Mouse (Mus musculus) layer of hippocampus, postnatal 10 days (tissue): Measurements from ENCODE around the gene Mycn. TPM values are rescaled to one million over a fixed set of nuclear protein-coding genes. Genes with fewer than 3 reads are reported as not detected.

Source experiments
- DNase-seq, 2 experiments: peaks; one replicate each; pipeline ENCODE4 v3.0.0; 2021; ENCODE audit warnings: low spot score in 2 of 2
- long read RNA-seq: library from polyadenylated mRNA; stranded (forward); transcript quantifications from one replicate; pipeline ENCODE4 v2.0.0, GENCODE M21; 2023
- total RNA-seq, 2 experiments: library from RNA; stranded (reverse); gene quantifications; 2 replicates each; pipeline ENCODE4 v1.2.3; 2021

The Mycn gene
- 10 to 100 TPM; 29.9 to 31.2 TPM for total RNA-seq
- long read RNA-seq, transcript Mycn-202 (2 exons, 2,522 nt): minor isoform, 5 of 41 reads
- long read RNA-seq, transcript Mycn-201 (3 exons, 2,674 nt): major isoform, 33 of 41 reads
- long read RNA-seq, partial matches to known transcripts: 2 of 41 reads
- long read RNA-seq, other reads (novel, unspliced or antisense): 1 of 41 reads

GRCm38 (mm10) chr12:12941661-12942363 is at the start of gene Mycn:
Gene Mycn, minus strand, starts transcription at chr12:12941914.
- DNase-seq: peak; percentile 81 to 88

- DNase-seq: no peak
Observed at GRCm38 (mm10) chr12:12987376-12987775, 45.7 kb upstream of the Mycn start.

DNA sequence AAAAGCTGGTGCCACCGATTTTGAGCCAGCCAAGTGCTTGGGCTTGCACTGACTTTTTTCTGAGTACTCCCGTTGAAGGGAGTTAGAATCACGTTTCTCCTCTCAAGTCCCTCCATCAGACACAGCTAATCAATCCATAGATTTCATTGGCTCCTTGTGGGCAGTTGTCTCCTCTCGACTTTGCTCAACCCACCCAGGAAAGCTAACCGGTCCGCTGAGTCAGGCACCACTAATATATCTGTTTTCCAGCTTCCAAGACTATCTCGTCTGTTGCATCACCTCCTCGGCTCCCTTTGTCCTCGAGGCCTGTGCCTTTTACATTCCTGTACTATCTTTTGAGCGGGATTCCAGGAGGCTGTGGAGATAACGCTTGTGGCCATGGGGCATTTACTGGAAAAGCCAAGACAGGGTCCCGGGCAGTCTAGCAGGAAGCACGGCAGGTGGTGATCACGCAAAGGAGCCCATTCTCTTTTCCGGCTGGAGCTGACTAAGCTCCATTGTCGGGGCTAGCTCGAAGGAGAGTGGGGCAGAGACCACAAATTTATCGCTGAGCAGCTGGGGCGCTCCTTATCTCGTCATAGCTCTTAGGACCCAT is 45.0 kb upstream of the Mycn start:
- no peak for DNase-seq

- no peak for DNase-seq
Observed at GRCm38 (mm10) chr12:12983032-12983431, 41.3 kb upstream of the Mycn start.

DNA sequence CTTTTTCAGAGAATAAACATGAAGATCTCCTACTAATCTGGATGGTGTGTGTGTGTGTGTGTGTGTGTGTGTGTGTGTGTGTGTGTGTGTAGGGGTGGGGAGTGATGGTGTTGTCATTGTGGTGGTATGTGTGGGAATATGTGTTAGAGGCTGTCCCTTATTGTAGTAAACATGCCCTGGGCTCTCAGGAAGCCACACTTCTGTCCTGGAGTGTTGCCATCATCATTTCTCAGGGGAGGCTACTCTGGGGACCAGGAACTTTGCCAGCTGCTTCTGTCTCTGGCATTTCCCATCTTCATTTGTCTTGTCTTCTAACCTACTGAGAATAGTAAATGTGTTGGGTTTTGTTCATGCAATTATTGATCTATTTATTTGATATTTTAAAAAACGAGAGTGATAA is 33.7 kb upstream of the Mycn start:
- DNase-seq: no peak

DNA sequence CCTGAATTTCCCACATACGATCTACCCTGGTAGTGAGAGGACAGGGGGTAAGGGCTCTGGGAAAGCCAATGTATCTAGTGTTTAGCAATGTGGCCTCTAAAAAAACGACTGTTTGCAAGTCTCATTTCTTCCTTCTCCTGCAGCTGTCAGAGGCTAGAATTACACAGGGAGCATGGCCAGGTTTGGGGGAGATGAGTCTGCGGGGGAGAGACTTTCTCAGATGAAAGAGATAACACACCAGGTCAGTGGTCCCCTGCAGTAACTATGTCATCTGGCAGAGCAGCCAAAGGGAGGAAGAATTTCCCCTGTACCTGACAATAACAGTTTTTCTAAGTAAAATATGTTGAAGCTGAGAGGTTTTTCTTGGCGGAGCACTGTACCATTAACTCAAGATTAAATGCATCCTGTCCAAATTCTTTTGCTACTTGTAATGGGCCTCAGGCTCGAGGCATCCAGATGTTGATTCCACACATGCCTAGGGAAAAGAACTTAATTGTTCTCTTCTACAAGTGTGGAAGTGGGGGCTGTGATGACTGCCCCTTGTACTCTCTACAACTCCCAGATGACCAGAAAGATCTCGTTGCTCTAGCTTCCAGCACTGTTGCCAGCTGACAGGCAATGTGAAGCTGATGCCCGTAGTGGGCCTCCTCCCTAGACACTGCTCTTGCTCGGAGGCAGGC is 31.2 kb upstream of the Mycn start:
- no peak for DNase-seq

- no peak for DNase-seq
Observed at GRCm38 (mm10) chr12:12967946-12968345, 26.2 kb upstream of the Mycn start.

DNA sequence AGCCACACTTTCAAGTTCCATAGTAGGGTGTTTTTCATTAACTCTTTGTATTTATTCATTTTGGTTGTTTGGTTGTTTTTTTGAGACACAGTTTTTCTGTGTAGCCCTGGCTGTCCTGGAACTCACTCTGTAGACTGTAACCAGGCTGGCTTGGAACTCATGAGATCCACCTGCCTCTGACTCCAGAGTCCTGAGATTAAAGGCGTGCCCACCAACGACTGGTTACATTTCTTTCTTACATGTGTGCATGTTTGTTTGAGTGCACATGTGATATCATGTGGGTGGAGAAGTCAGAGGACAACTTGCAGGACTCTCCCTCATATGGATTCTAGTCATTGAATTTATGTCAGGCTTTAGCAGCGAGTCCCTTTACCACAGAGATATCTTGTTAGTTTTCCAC is 23.1 kb upstream of the Mycn start:
- no peak for DNase-seq

- no peak for DNase-seq
Observed at GRCm38 (mm10) chr12:12947606-12948005, 5.9 kb upstream of the Mycn start.

- no peak for DNase-seq
Observed at GRCm38 (mm10) chr12:12943288-12943687, 1.6 kb upstream of the Mycn start.

GRCm38 (mm10) chr12:12942364-12943050 is 793 bp upstream of the Mycn start:
- DNase-seq: peak; percentile 85 to 91

DNA sequence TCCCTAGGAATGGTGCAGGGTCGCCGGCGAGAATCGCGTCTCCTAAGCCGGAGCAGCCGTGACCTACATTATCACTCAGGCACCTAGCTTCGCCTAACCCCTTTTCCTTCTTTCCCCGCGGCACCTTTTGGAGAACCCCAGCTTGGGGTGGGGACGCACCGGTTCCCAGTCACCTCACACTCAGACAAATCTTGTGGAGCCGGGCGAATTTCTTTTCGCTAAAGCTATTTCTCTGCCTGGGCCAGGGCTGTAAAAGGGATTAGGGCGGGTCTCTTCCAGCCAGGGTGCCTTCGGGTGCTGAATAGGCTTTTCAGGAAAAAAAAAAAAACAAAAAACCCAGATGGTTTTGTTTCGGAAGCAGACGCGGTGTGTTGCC is 597 bp downstream of the Mycn start:
- peak in 1 of 2 experiments; percentile 45 for DNase-seq

DNA sequence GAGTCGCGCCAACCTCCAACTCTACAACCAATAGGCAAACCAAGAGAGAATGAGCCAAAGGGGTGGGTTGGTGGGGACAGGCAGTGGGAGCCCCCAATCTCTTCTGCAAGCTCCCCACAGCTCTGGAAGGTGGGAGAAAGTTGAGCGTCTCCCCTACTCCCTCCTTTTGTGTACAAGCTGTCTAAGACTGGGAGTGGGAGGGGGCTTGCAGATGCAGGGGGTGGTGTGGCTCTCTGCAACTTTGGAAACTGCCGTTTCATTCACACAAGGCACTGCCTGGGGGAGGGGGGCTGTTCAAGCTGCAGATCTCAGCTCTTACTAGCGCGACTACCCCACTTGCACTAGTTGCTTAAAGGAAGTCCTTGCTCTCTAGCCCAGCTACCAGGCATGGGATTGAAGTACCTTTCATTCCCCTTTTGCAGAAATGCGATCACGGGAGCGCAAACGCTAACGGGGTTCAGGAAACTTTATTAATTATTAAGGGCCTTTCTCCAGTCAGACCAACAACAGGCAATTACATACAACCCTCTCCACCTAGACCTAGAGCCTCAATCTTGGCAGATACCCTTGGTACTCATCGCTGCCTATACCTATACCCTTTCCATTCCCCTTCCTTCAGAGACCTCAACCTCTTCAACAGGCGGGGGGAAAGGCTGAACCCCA is 1.1 kb downstream of the Mycn start:
- no peak for DNase-seq

DNA sequence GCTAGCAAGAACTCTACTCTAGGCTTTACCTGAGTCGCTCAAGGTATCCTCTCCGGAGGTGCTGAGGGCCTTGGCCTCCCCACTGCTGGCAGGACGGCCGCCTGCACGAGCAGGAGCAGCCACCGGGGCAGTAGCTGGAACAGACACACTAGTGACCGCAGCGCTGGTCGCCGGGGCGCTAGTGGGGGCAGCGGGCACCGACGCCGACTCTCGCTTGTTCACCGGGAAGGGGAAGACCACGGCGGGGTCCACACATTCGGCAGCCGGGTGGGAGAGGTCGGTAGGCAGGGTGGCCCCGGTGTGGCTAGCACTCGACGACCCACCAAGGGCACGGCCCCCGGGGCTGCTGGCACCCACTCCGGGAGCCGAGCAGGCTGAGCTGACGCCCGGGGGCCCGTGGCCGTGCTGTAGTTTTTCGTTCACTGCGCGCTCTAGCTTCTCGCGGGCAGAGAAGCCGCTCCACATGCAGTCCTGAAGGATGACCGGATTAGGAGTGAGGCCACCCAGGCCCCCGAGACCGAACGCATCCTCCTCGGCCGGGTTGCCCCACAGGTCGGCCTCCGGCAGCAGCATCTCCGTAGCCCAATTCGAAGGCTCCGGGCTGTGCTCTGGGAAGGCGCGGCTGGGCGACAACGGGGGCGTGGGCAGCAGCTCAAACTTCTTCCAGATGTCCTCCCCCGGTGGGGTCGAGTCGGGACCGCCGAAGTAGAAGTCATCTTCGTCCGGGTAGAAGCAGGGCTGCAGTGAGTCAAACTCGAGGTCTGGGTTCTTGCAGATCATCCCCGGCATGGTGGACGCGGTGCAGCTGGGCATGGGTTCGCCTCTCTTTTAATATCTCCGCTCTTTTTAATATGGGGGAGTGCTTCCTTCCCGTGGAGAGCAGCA is 1.9 kb downstream of the Mycn start:
- peak; percentile 54 to 59 for DNase-seq

- DNase-seq: peak; percentile 80 to 86
Observed at GRCm38 (mm10) chr12:12938850-12939249, 2.9 kb downstream of the Mycn start.

DNA sequence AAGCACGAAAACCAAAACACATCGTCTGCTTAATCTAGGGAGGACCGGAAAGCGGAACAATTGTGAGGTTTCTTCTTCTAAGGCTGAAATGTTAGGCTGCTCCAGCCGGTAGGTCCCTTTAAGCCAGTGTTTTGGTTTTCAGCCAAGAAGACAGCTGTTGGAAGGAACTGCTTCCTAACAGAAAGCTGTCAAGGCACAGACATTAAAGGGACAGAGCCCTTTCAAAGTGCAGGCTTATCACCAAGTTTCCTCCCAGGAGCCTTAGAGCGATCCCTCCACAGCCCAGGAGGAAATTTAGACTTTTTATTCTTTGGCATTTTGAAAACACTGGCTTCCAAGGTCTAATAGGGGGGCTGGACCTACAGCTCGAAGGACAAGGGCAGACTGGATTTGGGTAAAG is 3.4 kb downstream of the Mycn start:
- peak; percentile 44 to 57 for DNase-seq

DNA sequence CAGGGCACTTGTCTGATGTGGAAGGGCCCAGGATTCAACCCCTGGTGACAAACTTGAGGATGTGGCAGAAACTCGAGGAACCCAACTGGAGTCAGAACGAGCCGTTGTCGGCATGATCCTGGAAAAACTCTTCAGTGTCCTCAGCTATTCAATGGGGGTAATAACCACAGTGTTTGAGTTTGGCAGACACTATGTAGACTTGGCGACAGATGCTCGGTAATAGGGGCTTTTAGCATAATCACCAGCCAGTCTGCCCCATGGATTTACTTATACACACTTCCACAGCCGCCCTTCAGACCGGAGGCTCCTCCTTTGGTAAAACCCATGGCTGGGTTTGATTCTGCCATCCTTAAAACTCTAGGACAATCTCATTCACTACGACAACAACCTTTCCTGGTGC is 4.0 kb downstream of the Mycn start:
- DNase-seq: peak; percentile 20 to 27

- DNase-seq: peak; percentile 36 to 43
Observed at GRCm38 (mm10) chr12:12937088-12937487, 4.6 kb downstream of the Mycn start.

DNA sequence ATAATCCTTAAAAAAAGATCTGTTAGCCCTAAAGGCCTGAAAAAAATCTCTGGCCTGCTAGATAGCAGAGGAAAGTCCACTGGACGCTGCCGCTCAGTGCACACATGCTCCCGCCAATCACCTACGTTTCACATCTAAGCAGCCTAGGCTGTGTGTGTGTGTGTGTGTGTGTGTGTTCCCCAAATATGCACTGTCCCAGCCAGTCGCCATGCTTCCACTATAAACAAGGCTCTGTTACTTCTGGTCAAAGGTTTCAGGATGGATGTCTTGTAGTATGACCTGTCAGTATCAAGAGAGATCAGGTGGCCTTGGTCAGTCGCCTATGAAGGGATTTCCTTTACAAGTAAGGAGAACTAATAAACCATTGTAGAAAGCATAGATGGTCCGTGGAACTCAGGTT is 9.5 kb downstream of the Mycn start:
- no peak for DNase-seq

DNA sequence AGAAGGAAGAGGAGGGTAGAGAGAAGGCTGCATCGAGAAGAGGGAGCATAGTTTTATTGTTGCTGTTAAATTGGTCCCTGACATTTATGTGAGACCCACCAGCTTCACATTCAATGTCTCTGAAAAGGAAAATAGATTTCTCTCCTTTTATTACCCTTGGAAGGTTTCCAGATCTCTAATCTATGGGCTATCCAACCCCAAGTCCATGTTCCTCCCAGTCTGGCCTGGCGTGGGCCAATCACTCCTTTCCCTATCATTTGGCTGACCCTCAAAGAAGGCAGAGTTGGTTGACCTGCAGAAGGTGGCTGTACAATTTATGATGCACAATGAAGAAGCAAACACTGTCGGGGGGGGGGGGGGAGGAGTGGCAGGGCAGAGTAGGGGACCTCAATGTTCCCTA is 13.5 kb downstream of the Mycn start:
- DNase-seq: no peak
